Mouse (Mus musculus): ENCODE measurements around the gene Plekhg1.

The Plekhg1 gene

GRCm38 (mm10) chr10:3740504-3741388 is 582 bp downstream of the Plekhg1 start:
- peak; percentile 43 to 74 for DNase-seq (ENCODE audit: inconsistent age in 2 of 2, low spot score in 1 of 2)

- peak in 1 of 2 experiments; percentile 31 for DNase-seq (ENCODE audit: inconsistent age in 2 of 2, low spot score in 1 of 2)
These were observed 1.6 kb downstream of the Plekhg1 start for GRCm38 (mm10) chr10:3741791-3742190.

GRCm38 (mm10) chr10:3743069-3743468 is 2.9 kb downstream of the Plekhg1 start:
- no peak for DNase-seq (ENCODE audit: inconsistent age in 2 of 2, low spot score in 1 of 2)

GRCm38 (mm10) chr10:3743826-3744225 is 3.7 kb downstream of the Plekhg1 start:
- no peak for DNase-seq (ENCODE audit: inconsistent age in 2 of 2, low spot score in 1 of 2)

GRCm38 (mm10) chr10:3746794-3747518 is 6.8 kb downstream of the Plekhg1 start:
- DNase-seq (ENCODE audit: inconsistent age in 2 of 2, low spot score in 1 of 2), result no peak

GRCm38 (mm10) chr10:3749580-3749979 is 9.4 kb downstream of the Plekhg1 start:
- DNase-seq (ENCODE audit: inconsistent age in 2 of 2, low spot score in 1 of 2), result no peak

GRCm38 (mm10) chr10:3761992-3762391 is 21.8 kb downstream of the Plekhg1 start:
- DNase-seq (ENCODE audit: inconsistent age in 2 of 2, low spot score in 1 of 2), result no peak

- DNase-seq (ENCODE audit: inconsistent age in 2 of 2, low spot score in 1 of 2), result no peak
These were observed 23.0 kb downstream of the Plekhg1 start for GRCm38 (mm10) chr10:3763199-3763598.

- no peak for DNase-seq (ENCODE audit: inconsistent age in 2 of 2, low spot score in 1 of 2)
These were observed 29.0 kb downstream of the Plekhg1 start for GRCm38 (mm10) chr10:3769131-3769530.

GRCm38 (mm10) chr10:3774330-3774729 is 34.2 kb downstream of the Plekhg1 start:
- no peak for DNase-seq (ENCODE audit: inconsistent age in 2 of 2, low spot score in 1 of 2)

DNA sequence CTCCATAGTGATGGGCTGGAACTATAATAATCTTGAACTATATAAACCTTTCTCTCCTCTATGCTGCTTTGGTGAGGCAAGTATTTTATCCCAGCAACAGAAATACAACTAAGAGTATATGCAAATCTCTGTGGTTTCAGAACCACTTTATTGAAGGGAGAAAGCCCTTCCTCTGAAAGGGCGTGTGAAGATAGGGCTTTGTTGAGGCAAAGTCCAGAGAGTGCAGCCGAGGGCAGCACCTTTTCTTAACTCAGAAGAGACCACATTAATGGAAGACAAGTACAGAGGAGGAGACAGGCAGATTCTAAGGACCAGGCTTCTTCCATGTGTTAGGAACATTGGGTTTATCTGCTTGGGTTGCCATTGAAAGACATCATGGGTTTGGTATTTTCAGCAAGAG is 36.6 kb downstream of the Plekhg1 start:
- DNase-seq (ENCODE audit: inconsistent age in 2 of 2, low spot score in 1 of 2), result no peak

DNA sequence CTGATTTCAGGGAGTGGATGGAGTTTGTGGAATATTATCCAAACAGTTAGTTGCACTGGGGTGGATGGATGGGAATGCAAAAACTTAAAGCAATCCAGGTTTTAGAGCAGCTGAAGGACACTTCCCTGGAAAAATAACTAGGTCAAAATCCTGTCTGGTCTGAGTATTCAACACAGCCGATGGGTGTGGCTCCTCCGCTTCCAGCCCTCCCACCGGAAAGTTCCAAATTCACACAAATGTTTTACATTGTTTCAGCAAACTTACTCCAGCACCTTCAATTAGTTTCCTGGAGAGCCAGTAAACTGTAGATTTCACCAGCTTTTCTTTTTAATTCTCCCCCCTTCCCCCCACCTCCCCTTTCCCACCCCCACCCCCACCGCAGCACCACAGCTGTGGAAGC is 45.2 kb downstream of the Plekhg1 start:
- DNase-seq (ENCODE audit: inconsistent age in 2 of 2, low spot score in 1 of 2), result no peak

GRCm38 (mm10) chr10:3786531-3786930 is 46.4 kb downstream of the Plekhg1 start:
- DNase-seq (ENCODE audit: inconsistent age in 2 of 2, low spot score in 1 of 2), result no peak

DNA sequence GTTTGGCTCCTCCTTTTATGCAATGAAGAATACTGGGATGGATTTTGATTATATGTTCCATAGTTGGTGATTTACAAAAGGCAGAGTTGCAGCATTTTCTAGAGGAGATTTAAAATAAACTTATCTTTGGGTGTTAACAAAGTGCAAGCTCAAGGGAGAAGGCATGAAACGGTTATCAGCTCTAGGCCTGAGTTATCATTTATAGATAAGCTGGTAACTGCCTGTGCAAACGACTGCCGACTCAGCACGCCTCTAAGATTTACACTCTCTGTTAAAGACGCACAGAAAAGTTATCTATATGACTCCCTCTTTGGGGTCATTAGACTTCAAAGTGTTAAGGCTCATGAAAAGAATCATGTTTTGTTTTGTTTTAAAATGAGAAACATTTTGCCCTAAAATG is 46.8 kb downstream of the Plekhg1 start:
- DNase-seq (ENCODE audit: inconsistent age in 2 of 2, low spot score in 1 of 2), result no peak

- no peak for DNase-seq (ENCODE audit: inconsistent age in 2 of 2, low spot score in 1 of 2)
These were observed 53.7 kb downstream of the Plekhg1 start for GRCm38 (mm10) chr10:3793825-3794224.

GRCm38 (mm10) chr10:3799455-3799854 is 59.3 kb downstream of the Plekhg1 start:
- no peak for DNase-seq (ENCODE audit: inconsistent age in 2 of 2, low spot score in 1 of 2)

DNA sequence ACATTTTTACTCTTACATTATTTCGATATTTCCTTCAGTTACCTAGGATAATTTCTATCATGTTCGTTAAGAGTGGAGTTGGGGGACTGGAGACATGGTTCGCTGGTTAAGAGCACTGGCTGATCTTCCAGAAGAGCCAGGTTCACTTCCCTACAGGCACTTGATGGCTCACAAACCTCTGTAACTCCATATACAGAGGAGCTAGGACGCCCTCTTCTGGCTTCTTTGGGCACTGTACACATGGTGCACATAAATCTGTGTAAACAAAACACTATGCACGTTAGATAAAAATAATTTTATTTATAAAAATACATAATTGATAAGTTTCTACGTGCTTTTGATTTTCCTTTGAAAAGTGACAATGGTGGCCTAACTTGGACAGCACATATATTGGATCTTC is 61.1 kb downstream of the Plekhg1 start:
- no peak for DNase-seq (ENCODE audit: inconsistent age in 2 of 2, low spot score in 1 of 2)

DNA sequence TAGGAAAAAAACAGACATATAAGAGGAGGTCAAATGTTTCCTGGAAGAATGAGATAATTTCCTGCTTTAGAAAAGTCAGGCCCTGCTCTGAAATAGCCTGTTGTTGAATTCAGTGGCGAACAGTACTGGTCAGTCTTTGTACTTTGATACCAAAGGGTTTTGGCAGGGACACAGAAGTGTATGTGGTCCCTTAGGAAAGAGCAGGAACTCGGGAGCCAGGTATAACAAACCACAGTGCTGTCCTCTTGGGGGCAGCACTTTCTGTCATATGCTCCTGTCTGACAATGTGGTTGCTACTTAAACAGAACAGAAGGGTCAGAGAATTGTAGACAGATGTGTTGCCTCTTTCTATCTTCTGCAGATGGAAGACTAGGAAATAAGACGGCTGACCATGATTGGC is 65.2 kb downstream of the Plekhg1 start:
- peak in 1 of 2 experiments; percentile 53 for DNase-seq (ENCODE audit: inconsistent age in 2 of 2, low spot score in 1 of 2)

DNA sequence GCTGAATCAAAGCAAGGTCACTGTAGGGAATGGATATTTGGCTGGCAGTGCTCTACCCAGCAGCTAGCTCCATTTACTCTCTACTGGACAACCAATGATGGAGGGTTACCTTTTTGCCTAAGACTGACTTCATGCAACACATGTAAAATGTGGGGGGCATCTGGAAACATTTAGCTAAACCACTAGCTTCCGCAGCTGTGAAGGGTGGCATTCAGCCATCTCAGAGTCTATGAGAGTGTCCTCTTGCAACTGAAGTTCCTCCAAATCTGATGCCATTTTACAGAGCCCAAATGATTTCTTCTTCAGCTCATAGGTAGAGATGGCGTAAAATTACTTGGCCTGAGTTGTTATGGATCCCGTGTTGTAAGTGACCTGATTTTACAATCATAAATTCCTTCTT is 67.8 kb downstream of the Plekhg1 start:
- DNase-seq (ENCODE audit: inconsistent age in 2 of 2, low spot score in 1 of 2), result no peak

GRCm38 (mm10) chr10:3810476-3811273 is 70.5 kb downstream of the Plekhg1 start:
- peak; percentile 61 to 68 for DNase-seq (ENCODE audit: inconsistent age in 2 of 2, low spot score in 1 of 2)

- peak; percentile 31 to 63 for DNase-seq (ENCODE audit: inconsistent age in 2 of 2, low spot score in 1 of 2)
These were observed 79.0 kb downstream of the Plekhg1 start for GRCm38 (mm10) chr10:3818940-3819701.

Measured in adrenal gland, adult (tissue).